Mouse (Mus musculus) ES-Bruce4 (cell line): ENCODE data around the gene Snrpb. TPM values are rescaled to one million over a fixed set of nuclear protein-coding genes. Genes with fewer than 3 reads are reported as not detected.

Experiments used
- H3K27ac ChIP-seq: 2 replicates; pipeline ENCODE4 v1.5.1; 2012; ENCODE audit warnings: low read length, inconsistent platforms; ENCODE audit not compliant: insufficient read depth
- H3K27me3 ChIP-seq: 2 replicates; pipeline ENCODE4 v1.6.1; 2012; ENCODE audit warnings: mild to moderate bottlenecking, low read length, inconsistent platforms; ENCODE audit not compliant: control insufficient read depth, poor library complexity, insufficient read depth, severe bottlenecking
- H3K36me3 ChIP-seq: 2 replicates; pipeline ENCODE4 v1.6.1; 2012; ENCODE audit warnings: inconsistent platforms, mild to moderate bottlenecking, low read length, moderate library complexity; ENCODE audit not compliant: control insufficient read depth, poor library complexity, insufficient read depth, severe bottlenecking
- H3K4me1 ChIP-seq: one replicate; pipeline ENCODE4 v1.8.1; 2011; ENCODE audit warnings: low read length; ENCODE audit not compliant: control insufficient read depth, insufficient read depth
- H3K4me3 ChIP-seq: 2 replicates; pipeline ENCODE4 v1.5.1; 2011; ENCODE audit warnings: low read depth, mild to moderate bottlenecking, low read length
- H3K9ac ChIP-seq: 2 replicates; pipeline ENCODE4 v1.6.1; 2012; ENCODE audit warnings: low read depth, mild to moderate bottlenecking, inconsistent platforms; ENCODE audit not compliant: poor library complexity, severe bottlenecking
- H3K9me3 ChIP-seq: replicated peaks from 2 replicates; pipeline ENCODE4 v1.6.1; 2012; ENCODE audit warnings: mild to moderate bottlenecking, low read length, inconsistent platforms; ENCODE audit not compliant: control insufficient read depth, poor library complexity, insufficient read depth, severe bottlenecking
- CTCF ChIP-seq: IDR thresholded peaks from one replicate; pipeline ENCODE4 v1.8.1; 2011; ENCODE audit warnings: low read depth, low read length
- EP300 ChIP-seq: IDR thresholded peaks from 2 replicates; pipeline ENCODE4 v1.6.1; 2011; ENCODE audit warnings: low read depth, low read length; ENCODE audit not compliant: insufficient read depth
- POLR2A ChIP-seq: IDR thresholded peaks from one replicate; pipeline ENCODE4 v1.8.1; 2011; ENCODE audit warnings: low read length; ENCODE audit not compliant: insufficient read depth
- polyA plus RNA-seq: library from polyadenylated mRNA; stranded (reverse); fragments of >200 nt; gene quantifications from 2 replicates; pipeline ENCODE4 v1.2.4, GENCODE M21; 2011; ENCODE audit warnings: low read depth; ENCODE audit not compliant: missing spikeins, insufficient read depth, insufficient read length

Snrpb gene
- polyA plus RNA-seq, 1 experiment, result 244 TPM

DNA sequence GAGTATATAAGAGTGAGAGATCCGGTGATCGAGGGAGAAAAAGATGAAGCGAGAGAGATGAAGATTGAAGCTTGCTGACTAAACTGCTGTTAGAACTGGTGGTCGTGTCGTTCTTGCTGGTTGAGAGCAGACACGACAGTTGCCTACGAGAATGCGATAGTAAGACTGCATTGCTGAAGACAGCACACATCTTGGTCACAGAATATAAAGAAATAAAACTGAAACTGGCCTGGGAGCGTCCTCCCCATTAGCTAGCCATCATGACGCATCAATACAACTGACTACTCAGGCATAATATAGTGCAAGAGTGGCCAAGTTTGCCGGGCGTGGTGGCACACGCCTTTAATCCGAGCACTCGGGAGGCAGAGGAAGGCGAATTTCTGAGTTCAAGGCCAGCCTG lies 15.7 kb upstream of the Snrpb start, which contains the start of gene Tmc2:
Gene Tmc2 (plus strand): TSS at position 301 of the 400 bp plus-strand sequence.
- Histone ChIP-seq H3K4me1 (no peaks in the 10 kb centered on the region), H3K9ac (no peak within 1 kb of the TSS), H3K27ac (no peak within 1 kb of the TSS), H3K36me3 (no peaks in the 10 kb centered on the region), H3K27me3 (no peaks in the 10 kb centered on the region), H3K4me3 (no peak within 1 kb of the TSS), H3K9me3 (no peaks in the 10 kb centered on the region)
- no peak for TF ChIP-seq CTCF
- no peak for TF ChIP-seq POLR2A
- no peak for TF ChIP-seq EP300

DNA sequence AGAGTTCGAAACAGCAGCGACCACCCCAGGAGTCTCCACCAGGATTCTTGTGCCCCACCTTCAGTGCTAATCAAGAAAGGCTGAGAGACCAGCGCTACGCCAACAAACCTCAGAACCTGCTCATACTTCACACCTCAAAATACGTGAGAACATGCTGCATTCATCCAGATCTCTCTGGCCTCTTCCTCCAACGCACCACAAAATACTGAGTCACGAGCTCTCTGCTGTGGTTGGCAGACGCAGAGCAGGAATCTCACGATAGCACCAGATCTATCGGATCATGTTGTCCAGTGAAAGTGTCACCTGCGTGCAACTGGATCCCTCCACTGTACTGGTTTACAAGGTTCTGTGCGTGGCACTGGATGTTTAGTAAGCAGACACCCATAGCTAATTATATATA lies 9.2 kb upstream of the Snrpb start:
- H3K4me3 ChIP-seq, result no peak overlapping the region
- H3K9ac ChIP-seq, result no peak overlapping the region
- H3K9me3 ChIP-seq, result 0 out of 2 replicates have a peak, but pooled peaks cover 3% of the 10 kb centered on the region
- H3K36me3 ChIP-seq, result no peaks in the 10 kb centered on the region
- TF ChIP-seq CTCF, result no peak
- no peak for TF ChIP-seq POLR2A
- no peaks in the 10 kb centered on the region for H3K4me1 ChIP-seq
- H3K27ac ChIP-seq, result no peak overlapping the region
- no peaks in the 10 kb centered on the region for H3K27me3 ChIP-seq

DNA sequence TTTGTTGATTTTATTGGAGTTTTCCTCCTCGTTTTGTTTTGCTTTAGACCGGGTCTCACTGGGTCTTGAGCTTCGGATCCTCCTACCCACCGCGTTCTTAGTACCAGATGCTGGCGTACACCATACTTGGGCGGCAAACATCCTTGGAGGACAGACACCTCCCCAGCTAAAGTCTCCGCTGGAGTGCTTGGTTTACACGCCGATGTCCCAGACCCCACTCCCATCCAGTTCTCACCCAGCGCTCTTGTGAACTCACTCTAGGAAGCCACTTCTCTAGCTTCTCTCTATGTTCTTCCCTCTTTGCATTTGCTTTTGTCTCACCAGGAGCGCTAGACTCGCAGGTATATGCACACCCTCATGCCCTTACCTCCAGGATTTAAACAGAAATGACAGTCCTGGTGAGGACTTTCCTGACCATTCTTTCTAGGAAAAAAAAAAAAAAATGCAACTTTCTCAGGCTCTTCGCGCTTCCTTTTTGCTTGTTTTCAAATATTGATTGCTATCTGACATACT lies 360 bp upstream of the Snrpb start:
- Histone ChIP-seq H3K9ac (peak overlapping the region; percentile 95), H3K36me3 (peaks cover 23% of the 10 kb centered on the region), H3K4me3 (peak overlapping the region; percentile 76), H3K27me3 (no peaks in the 10 kb centered on the region), H3K9me3 (no peaks in the 10 kb centered on the region), H3K27ac (peak overlapping the region; percentile 22), H3K4me1 (peaks cover 1% of the 10 kb centered on the region)
- no peak for TF ChIP-seq CTCF
- TF ChIP-seq POLR2A, result no peak
- TF ChIP-seq EP300, result no peak

DNA sequence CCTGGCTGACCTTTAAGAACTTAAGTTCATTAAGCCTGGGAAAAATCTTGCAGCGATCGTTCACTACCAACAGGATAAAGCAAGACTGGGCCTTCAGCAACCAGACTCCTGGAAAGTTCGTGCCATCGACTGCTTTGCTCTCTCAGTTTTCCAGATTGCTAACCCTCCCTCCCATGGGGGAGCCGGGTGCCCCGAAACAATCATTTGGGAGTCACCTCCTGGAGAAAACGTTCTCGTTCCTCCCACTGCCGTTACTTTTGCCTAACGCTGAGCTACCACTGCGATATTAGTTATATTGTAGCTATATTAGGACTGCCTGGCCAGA lies 860 bp downstream of the Snrpb start:
- Histone ChIP-seq H3K4me1 (peaks cover 1% of the 10 kb centered on the region), H3K9me3 (no peaks in the 10 kb centered on the region), H3K4me3 (peak overlapping the region; percentile 99), H3K27ac (no peak overlapping the region), H3K36me3 (peaks cover 36% of the 10 kb centered on the region), H3K27me3 (no peaks in the 10 kb centered on the region), H3K9ac (peak overlapping the region; percentile 95)
- TF ChIP-seq EP300, result no peak
- no peak for TF ChIP-seq CTCF
- TF ChIP-seq POLR2A, result no peak

DNA sequence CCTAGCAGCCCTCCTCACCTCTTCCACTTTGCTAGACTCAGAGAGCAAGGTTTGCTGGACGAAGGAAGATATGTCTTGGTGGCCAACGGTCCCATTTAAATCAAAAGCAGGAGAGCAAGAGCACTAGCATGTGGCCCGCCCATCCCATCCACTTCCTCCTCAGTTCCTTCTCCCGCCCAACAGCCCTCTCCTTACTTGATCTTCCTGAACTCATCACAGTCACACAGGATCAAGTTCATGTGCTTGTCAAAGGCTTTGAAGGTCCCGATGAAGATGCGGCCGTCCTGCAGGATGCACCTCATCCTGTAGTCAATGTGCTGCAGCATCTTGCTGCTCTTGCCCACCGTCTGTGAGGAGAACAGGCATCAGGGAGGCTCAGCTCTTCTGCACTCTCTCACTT lies 2.4 kb downstream of the Snrpb start:
- Histone ChIP-seq H3K9me3 (no peaks in the 10 kb centered on the region), H3K36me3 (peaks cover 51% of the 10 kb centered on the region), H3K27me3 (no peaks in the 10 kb centered on the region), H3K4me1 (peaks cover 1% of the 10 kb centered on the region), H3K27ac (no peak overlapping the region), H3K9ac (no peak overlapping the region), H3K4me3 (0 out of 2 replicates have a peak overlapping the region, but pooled peaks have one; percentile 33)
- TF ChIP-seq CTCF (no peak), EP300 (no peak), POLR2A (no peak)

DNA sequence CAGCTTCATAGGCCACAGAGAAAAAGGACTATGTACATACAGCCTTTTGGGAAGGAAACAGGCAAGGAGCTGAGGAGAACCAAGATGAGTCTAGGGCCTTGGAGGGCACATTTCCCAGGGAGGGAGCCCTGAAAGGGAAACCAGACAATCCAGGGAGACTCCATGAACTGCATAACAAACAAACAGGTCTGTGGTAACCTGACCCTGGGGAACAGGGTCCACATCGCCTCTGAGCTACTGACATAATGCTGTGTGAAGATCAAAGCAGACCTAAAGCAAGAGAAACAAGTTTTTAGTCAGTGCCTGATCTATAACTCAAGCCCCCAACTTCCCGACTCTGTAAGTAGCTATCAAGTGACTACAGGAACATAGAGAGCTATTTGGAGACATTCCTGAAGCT lies 7.5 kb downstream of the Snrpb start:
- H3K4me3 ChIP-seq, result no peak overlapping the region
- no peak overlapping the region for H3K27ac ChIP-seq
- no peaks in the 10 kb centered on the region for H3K27me3 ChIP-seq
- no peaks in the 10 kb centered on the region for H3K4me1 ChIP-seq
- TF ChIP-seq EP300 (no peak), CTCF (no peak), POLR2A (no peak)
- H3K9ac ChIP-seq, result no peak overlapping the region
- peaks cover 82% of the 10 kb centered on the region for H3K36me3 ChIP-seq
- no peaks in the 10 kb centered on the region for H3K9me3 ChIP-seq
